Mouse (Mus musculus) frontal cortex, postnatal 10 days (tissue): Measurements from ENCODE around the gene Psmb6.
A peak's percentile ranks its signal among the peaks of the same experiment; 100 is the strongest.

Experiments
- DNase-seq, 2 experiments: peaks; one replicate each; pipeline ENCODE4 v3.0.0; 2022; ENCODE audit warnings: low spot score in 2 of 2, mixed read lengths in 1 of 2

The Psmb6 gene

DNA sequence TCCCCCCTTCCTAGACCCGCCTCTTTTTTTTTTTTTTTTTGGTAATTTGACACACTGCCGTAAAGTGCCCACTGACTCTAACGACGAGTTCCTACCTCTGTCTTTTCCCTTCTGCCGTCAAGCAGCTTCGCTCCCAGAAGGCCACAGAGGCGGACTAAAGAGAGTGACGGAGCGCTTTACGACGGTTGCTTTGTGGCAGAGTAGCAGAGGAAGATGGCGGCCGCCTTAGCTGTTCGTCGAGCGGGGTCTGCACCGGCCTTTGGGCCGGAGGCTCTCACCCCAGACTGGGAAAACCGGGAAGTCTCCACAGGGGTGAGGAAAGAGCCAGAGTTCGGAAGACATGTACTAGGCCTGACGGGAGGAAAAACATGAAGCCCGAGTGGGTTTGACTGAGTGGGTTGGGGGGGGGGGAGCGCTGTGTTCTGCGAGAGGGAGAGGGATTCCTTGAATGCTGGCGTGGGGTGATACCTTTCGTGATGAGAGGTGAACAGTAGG lies at the start of gene Psmb6:
Gene Psmb6 (plus strand): TSS at position 184 of the 495 bp plus-strand sequence.
- DNase-seq: peak; percentile 93

GRCm38 (mm10) chr11:70485498-70485897 lies 39.7 kb upstream of the Psmb6 start:
- DNase-seq: no peak

DNA sequence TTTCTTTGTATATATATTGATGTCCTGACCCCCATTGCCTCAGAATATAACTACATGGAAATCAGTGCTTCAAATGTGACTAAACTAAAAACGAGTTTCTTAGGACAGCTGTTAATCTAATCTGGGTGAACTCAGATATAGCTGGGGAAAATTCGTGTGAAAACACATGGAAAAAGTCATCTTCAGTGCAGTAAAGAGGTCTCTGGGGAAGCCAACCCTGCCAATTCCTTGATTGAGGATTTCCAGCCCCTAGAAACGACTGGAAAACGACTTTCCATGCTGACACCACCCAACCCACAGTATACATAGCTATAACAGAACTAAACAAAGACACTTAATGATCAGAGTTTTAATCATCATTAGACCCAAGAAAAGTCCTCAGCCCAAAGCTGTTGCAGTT lies 37.4 kb upstream of the Psmb6 start:
- no peak for DNase-seq

DNA sequence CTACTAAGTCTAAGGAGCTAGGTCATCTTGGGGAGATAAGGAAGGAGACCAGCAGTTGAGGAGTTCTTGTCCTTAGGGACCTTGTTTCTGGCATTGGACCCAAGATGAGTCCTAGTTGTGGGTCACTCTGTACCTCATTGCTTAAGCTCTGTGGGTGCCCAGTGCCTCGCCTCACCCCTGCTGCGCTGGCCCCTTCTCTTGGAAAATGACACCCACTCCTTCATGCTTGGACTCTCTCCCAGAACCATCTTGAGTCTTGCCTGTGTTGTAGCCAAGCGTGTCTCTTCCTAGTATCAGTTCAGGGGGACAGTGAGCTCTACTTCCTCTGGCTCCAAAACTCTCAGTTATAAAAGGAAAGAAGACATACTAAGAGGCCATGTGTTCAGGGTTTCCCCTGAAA lies 36.0 kb upstream of the Psmb6 start:
- DNase-seq: no peak

GRCm38 (mm10) chr11:70489684-70490083 lies 35.5 kb upstream of the Psmb6 start:
- DNase-seq: no peak

- no peak for DNase-seq
Observed at GRCm38 (mm10) chr11:70499566-70500475, 25.3 kb upstream of the Psmb6 start.

DNA sequence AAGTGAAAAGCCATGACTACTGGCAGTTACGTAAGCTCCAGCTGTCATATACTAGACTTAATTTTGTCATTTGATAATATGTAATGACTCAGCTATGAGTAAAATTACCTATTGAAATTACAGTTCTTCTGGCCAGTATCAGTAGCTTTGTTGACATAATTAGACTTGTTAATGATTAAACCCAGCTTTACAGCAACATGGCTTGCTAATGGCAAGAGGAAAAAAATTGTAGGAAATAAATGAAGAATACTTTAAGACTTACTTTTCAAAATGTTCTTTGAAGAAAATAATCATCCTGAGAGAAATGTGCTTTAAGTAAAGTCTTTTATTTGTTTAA lies 24.7 kb upstream of the Psmb6 start:
- DNase-seq: no peak

DNA sequence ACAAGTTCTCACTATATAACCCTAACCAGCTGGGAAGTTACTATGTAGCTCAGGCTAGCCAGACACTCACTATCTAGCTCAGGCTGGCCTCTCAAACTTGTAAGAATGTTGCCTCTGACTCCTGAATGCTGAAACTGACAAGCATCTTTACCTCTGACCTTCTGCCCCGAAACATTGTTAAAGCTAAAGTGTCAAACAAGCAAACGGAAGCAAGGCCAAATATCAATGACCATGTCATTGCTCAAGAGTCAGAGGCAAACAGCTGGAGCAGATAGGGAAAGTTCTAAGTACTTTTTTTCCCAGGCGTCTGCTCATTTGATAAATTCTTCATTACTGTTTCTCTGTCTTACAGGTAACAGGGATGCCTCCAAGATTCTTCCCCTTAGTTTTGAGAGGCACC lies 23.1 kb upstream of the Psmb6 start:
- DNase-seq: no peak

DNA sequence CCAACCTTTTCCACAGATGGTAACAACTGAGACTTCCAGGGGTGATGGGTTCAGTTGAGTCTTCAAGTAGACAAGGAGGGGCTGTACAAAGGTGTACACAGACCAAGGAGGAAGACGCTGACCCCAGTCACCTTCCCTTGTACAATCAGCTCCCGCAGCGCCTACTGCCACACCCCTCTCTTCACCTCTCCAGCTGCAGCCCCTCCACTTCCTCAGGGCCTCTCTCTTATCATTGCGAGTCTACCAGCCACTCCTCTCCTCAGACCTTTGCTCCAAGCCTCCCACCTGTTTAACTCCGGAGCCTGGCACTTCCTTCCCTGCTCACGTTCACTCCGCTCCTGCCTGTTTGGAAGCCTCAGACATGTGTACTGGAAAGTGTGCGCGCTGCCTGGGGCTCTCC lies 20.2 kb upstream of the Psmb6 start, which contains the start of gene Tm4sf5:
Gene Tm4sf5 (plus strand): TSS at position 275 of the 400 bp plus-strand sequence.
- no peak for DNase-seq

GRCm38 (mm10) chr11:70506385-70506784 lies 18.8 kb upstream of the Psmb6 start:
- DNase-seq: peak in 1 of 2 experiments; percentile 43

- DNase-seq: no peak
Observed at GRCm38 (mm10) chr11:70506962-70507515, 18.1 kb upstream of the Psmb6 start.

- peak in 1 of 2 experiments; percentile 36 for DNase-seq
Observed at GRCm38 (mm10) chr11:70509753-70510564, 15.2 kb upstream of the Psmb6 start.

DNA sequence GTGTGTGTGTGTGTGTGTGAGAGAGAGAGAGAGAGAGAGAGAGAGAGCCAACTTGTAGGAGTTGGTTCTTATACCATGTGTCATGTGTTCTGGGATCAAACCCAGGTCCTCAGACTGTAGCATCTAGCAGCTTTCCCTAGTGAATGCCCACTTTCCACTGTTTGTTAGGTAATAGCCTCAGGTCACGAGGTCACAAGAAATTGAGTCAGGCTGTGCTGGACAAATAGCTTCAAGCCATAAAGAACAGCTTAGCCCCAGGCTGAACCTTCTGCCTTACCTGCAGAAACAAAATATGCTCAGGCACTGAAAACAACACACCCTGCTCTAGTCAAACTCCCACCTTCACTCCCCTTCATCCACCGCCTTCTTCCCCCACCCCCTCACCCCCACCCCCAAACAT lies 13.9 kb upstream of the Psmb6 start:
- no peak for DNase-seq

DNA sequence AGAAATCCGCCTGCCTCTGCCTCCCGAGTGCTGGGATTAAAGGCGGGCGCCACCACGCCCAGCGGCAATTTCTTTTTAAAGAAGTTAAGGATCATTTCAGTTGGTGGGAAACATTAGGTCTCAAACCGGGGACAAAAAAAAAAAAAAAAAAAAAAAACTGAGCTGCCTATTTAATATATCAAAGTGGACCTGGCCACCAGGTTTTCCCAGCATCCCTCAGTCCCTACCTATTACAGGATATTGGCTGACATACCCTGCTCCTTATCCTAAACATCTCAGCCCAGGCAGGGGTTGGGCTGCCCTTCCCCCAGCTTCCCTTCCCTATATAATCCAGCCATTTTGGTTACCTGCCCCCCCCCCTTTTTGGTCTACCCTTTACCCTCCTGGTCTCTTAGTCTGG lies 13.3 kb upstream of the Psmb6 start:
- no peak for DNase-seq

DNA sequence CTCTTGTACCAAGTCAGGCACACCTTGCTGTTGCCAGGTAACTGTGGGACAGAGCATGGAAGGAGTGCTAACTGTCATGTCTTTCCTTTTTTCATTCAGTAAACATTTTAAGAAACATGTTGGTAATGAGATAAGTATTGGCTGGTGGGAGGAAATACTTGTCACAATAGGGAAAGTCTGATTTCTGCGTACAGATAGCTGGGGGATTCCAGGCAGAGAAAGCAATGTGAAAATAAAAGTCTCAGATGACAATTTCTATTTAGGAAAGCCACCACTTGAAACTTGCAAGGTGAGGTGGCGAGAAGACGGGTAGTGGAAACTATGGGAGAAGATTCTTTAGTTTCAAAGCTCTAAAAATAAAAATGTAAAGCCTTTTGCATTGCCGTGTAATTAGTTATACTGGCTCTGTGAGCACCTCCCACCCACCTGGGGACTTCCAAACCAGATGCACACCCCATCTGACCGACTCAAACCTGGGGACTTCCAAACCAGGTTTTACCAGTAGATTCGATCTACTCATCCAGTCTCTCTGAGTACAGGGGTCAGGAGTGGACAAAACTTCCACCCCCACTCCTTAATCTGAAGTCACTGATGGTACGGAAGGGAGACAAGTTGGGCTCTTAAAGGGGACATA lies 12.3 kb upstream of the Psmb6 start:
- no peak for DNase-seq

GRCm38 (mm10) chr11:70513520-70513919 lies 11.6 kb upstream of the Psmb6 start:
- DNase-seq: no peak

- no peak for DNase-seq
Observed at GRCm38 (mm10) chr11:70514288-70514687, 10.9 kb upstream of the Psmb6 start, which contains the start of gene Vmo1. Gene Vmo1 (minus strand): TSS chr11:70514616.

GRCm38 (mm10) chr11:70516352-70516751 lies 8.8 kb upstream of the Psmb6 start:
- DNase-seq: no peak

GRCm38 (mm10) chr11:70518436-70518835 lies 6.7 kb upstream of the Psmb6 start:
- no peak for DNase-seq

DNA sequence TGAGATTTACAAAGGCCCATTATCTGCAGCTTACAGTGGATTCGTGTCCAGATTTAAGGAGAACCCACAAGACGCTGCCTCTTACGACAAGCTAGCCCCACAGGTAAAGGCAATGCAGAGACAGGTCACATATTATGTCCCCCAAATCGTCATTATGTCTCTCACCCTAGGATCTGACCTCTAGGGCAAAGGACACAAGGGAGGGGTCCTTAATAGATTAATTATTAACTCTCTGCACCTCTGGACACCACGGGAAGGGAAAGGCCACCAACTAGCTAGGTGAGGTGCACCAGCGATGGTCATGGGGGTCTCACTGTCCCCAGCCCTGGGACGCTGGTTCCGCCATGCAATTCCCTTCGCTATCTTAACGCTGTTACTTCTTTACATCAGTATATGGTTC lies 6.2 kb upstream of the Psmb6 start, which contains the start of gene Gltpd2:
Gene Gltpd2 (plus strand): TSS at position 274 of the 400 bp plus-strand sequence.
- DNase-seq: no peak

GRCm38 (mm10) chr11:70520178-70520769 lies 4.9 kb upstream of the Psmb6 start:
- DNase-seq: no peak
